Mouse (Mus musculus) lung, adult 10 weeks (tissue): ENCODE results near the gene Nme2. TPM values are rescaled to one million over a fixed set of nuclear protein-coding genes. Genes with fewer than 3 reads are reported as not detected.

Source experiments
- polyA plus RNA-seq: library from polyadenylated mRNA; stranded (reverse); fragments of 350-450 nt; fragmentation: Illumina TruSeq; extraction: RNeasy Lipid Tissue Mini Kit (QIAGEN cat#74804); gene quantifications from one replicate; pipeline ENCODE4 v1.2.3, GENCODE M21; 2014; ENCODE audit warnings: low read depth, low replicate concordance; ENCODE audit not compliant: insufficient read depth

Gene Nme2
- 317 TPM for polyA plus RNA-seq

GRCm38 (mm10) chr11:93956159-93956558 lies at the start of gene Nme2:
TSS of gene Nme2 (minus strand) at chr11:93956259.

DNA sequence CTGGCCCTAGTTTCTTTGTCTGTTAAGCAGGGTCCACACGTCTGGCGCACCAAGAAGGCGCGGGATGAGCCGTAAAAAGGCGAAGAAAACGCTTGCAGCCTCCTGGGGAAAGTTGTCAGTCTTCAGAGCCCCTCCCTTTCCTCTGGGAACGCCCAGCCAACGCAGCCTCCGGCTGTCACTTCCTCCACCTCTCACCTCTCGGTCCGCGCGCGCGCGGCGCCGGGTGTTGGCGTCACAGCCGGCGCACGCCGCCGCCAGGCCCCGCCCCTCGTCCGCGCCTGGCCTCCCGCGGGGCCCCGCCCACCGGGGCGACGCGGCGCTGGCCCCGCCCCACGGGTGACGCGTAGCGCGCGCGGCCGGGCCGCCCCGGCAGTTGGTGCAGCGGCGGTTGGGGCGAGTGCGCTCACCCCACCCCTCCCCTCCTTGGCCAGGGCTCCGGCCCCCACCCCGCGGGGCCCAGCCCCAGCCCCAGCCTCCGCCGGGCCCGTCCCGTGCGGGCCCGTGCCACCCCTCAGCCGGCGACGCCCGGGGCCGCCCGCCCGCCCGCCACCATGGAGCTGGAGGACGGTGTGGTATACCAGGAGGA lies 39.8 kb upstream of the Nme2 start, which contains the start of gene Spag9:
Spag9 (plus strand) TSS at position 372 of the 586 bp plus-strand sequence.

DNA sequence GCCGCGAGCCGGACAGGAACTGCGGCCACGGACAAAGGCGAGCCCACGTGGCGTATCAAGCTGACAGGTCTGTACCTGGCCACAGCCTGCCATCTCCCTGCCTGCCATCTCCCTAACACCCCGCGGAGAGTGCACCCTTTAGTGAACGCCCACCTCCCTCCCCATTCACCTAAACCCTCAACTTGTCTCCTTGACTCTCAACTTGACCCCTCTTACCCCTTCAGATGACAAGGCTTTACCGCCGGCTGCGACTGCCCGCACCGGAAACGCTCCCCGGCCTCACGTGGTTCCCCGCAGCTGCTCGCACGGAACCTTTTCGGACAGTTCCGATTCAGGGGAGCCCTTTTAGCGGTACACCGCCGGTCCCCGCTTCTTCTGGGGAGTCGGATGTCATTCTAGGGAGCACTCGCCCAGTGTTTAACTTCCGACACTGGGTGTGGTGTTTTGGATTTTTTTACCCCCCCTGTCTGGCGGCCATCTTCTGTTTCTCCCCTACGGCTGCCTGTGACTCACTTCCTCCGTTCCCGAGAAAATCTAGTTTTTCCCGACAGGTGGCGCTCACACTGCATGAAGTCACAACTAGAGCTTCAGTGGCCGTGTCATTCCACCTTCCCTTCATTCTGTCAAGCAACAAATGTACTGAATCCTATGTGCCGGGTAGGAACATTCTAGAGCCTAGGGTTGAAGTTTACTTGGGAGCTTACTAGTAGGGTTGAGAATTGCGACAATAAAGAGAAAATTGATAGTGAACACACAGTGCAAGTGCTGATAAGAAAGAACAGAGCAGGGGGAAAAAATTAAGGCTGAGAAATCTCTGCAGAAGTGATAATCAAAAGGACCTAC lies 12.2 kb upstream of the Nme2 start, which contains the start of the genes Gm20390 and Nme1:
Gm20390 (minus strand) TSS at position 289 of the 843 bp plus-strand sequence.
Nme1 (minus strand) TSS at position 517 of the 843 bp plus-strand sequence.

Other genes with a start within 250 kb of the Nme2 start
- 11.2 TPM for gene Utp18, start 70.5 kb downstream of the Nme2 start, polyA plus RNA-seq
- 4.9 TPM for gene Mbtd1, start 70.4 kb downstream of the Nme2 start, polyA plus RNA-seq
- 89.1 TPM for gene Gm20390, start 12.0 kb upstream of the Nme2 start, polyA plus RNA-seq
- gene Nme1, start 12.3 kb upstream of the Nme2 start, polyA plus RNA-seq, result 62.1 TPM
- 25.6 TPM for gene Spag9, start 39.8 kb upstream of the Nme2 start, polyA plus RNA-seq